Mouse (Mus musculus): ENCODE results near the gene Rfpl4. TPM values are rescaled to one million over a fixed set of nuclear protein-coding genes. Genes with fewer than 3 reads are reported as not detected.

Gene Rfpl4
- polyA plus RNA-seq, 1 experiment: not detected

GRCm38 (mm10) chr7:5089853-5090252, 26.9 kb downstream of the Rfpl4 start:
- peaks cover 45% of the 10 kb centered on the region for H3K4me1 ChIP-seq (ENCODE audit: control insufficient read depth, insufficient read depth, insufficient read length, low read length)
- H3K27ac ChIP-seq (ENCODE audit: insufficient read depth, low read depth, low read length): no peak overlapping the region
- H3K27me3 ChIP-seq (ENCODE audit: control insufficient read depth, insufficient read depth, low read length): no peaks in the 10 kb centered on the region
- peaks cover 70% of the 10 kb centered on the region for H3K36me3 ChIP-seq (ENCODE audit: control insufficient read depth, insufficient read depth, low read length)
- TF ChIP-seq POLR2A (IDR thresholded peaks at IDR 0.05; ENCODE audit: low read depth, low read length) (no peak), CTCF (IDR thresholded peaks at IDR 0.05; ENCODE audit: extremely low read depth, insufficient read length, insufficient replicate concordance, low read depth, low read length) (no peak)
- H3K4me3 ChIP-seq (ENCODE audit: low read depth, low read length): no peak overlapping the region
- WGBS: 90% methylated on average over 15 of the region's 15 CpGs

DNA sequence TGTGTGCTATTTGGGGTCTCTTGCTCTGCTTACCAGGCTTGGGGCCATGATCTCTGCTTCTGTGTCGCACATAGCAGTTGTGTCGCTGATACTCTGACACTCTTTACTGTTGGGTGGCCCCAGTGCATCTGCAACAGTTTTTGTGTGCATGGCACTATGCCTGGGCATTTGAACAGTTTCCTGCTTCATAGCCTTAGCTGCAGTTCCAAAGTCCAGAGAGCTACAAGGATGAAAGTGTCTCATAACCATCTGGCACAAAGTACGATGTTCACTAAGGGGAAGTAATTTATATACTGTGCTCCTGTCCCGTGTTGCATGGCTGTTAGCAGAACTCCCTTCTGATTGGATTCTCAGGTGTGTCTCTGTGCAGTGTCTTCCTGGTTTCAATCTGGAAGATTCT, 28.9 kb downstream of the Rfpl4 start:
- H3K27ac ChIP-seq (ENCODE audit: insufficient read depth, low read depth, low read length): peak overlapping the region; percentile 96
- no peak for TF ChIP-seq POLR2A (IDR thresholded peaks at IDR 0.05; ENCODE audit: low read depth, low read length)
- TF ChIP-seq CTCF (IDR thresholded peaks at IDR 0.05; ENCODE audit: extremely low read depth, insufficient read length, insufficient replicate concordance, low read depth, low read length): no peak
- H3K36me3 ChIP-seq (ENCODE audit: control insufficient read depth, insufficient read depth, low read length): peaks cover 61% of the 10 kb centered on the region
- H3K4me1 ChIP-seq (ENCODE audit: control insufficient read depth, insufficient read depth, insufficient read length, low read length): peaks cover 58% of the 10 kb centered on the region
- 32% methylated on average over 4 of the region's 4 CpGs for WGBS
- no peaks in the 10 kb centered on the region for H3K27me3 ChIP-seq (ENCODE audit: control insufficient read depth, insufficient read depth, low read length)
- H3K4me3 ChIP-seq (ENCODE audit: low read depth, low read length): no peak overlapping the region

- Histone ChIP-seq H3K27ac (ENCODE audit: insufficient read depth, low read depth, low read length) (peak overlapping the region; percentile 96), H3K27me3 (ENCODE audit: control insufficient read depth, insufficient read depth, low read length) (no peaks in the 10 kb centered on the region), H3K4me1 (ENCODE audit: control insufficient read depth, insufficient read depth, insufficient read length, low read length) (peaks cover 52% of the 10 kb centered on the region), H3K36me3 (ENCODE audit: control insufficient read depth, insufficient read depth, low read length) (peaks cover 52% of the 10 kb centered on the region), H3K4me3 (ENCODE audit: low read depth, low read length) (no peak overlapping the region)
- TF ChIP-seq CTCF (IDR thresholded peaks at IDR 0.05; ENCODE audit: extremely low read depth, insufficient read length, insufficient replicate concordance, low read depth, low read length) (no peak), POLR2A (IDR thresholded peaks at IDR 0.05; ENCODE audit: low read depth, low read length) (no peak)
- WGBS: 42% methylated on average over 5 of the region's 5 CpGs
Observed at GRCm38 (mm10) chr7:5086921-5087440, 29.8 kb downstream of the Rfpl4 start.

DNA sequence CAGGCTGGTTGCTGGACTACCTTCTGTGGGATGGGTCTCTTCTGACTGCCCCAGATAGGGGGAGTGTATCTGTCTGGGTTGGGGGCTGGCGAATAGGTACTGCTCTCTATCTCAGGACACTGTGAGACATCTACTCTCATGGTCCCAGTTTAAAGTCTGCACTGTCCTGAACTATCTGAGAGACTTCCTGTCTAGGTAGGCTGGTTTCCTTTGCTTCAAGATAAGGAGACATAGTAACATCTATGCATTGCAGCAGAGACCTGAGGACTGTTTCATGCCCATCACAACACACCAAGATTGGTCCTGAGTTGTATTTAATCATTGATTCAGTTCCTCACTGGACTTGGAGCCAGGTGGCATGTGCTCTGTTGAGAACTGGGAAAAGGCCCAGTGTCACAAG, 31.2 kb downstream of the Rfpl4 start:
- H3K36me3 ChIP-seq (ENCODE audit: control insufficient read depth, insufficient read depth, low read length): peaks cover 40% of the 10 kb centered on the region
- no peak for TF ChIP-seq POLR2A (IDR thresholded peaks at IDR 0.05; ENCODE audit: low read depth, low read length)
- no peak for TF ChIP-seq CTCF (IDR thresholded peaks at IDR 0.05; ENCODE audit: extremely low read depth, insufficient read length, insufficient replicate concordance, low read depth, low read length)
- WGBS: 93% methylated on average over 1 of the region's 1 CpGs
- H3K4me3 ChIP-seq (ENCODE audit: low read depth, low read length): no peak overlapping the region
- peak overlapping the region; percentile 32 for H3K27ac ChIP-seq (ENCODE audit: insufficient read depth, low read depth, low read length)
- no peaks in the 10 kb centered on the region for H3K27me3 ChIP-seq (ENCODE audit: control insufficient read depth, insufficient read depth, low read length)
- H3K4me1 ChIP-seq (ENCODE audit: control insufficient read depth, insufficient read depth, insufficient read length, low read length): peaks cover 40% of the 10 kb centered on the region

GRCm38 (mm10) chr7:5083325-5084105, 33.2 kb downstream of the Rfpl4 start:
- Histone ChIP-seq H3K4me3 (ENCODE audit: low read depth, low read length) (peak overlapping the region; percentile 33), H3K36me3 (ENCODE audit: control insufficient read depth, insufficient read depth, low read length) (peaks cover 32% of the 10 kb centered on the region), H3K27me3 (ENCODE audit: control insufficient read depth, insufficient read depth, low read length) (no peaks in the 10 kb centered on the region), H3K4me1 (ENCODE audit: control insufficient read depth, insufficient read depth, insufficient read length, low read length) (peaks cover 39% of the 10 kb centered on the region), H3K27ac (ENCODE audit: insufficient read depth, low read depth, low read length) (peak overlapping the region; percentile 86)
- no peak for TF ChIP-seq POLR2A (IDR thresholded peaks at IDR 0.05; ENCODE audit: low read depth, low read length)
- no peak for TF ChIP-seq CTCF (IDR thresholded peaks at IDR 0.05; ENCODE audit: extremely low read depth, insufficient read length, insufficient replicate concordance, low read depth, low read length)
- WGBS: 49% methylated on average over 18 of the region's 18 CpGs

DNA sequence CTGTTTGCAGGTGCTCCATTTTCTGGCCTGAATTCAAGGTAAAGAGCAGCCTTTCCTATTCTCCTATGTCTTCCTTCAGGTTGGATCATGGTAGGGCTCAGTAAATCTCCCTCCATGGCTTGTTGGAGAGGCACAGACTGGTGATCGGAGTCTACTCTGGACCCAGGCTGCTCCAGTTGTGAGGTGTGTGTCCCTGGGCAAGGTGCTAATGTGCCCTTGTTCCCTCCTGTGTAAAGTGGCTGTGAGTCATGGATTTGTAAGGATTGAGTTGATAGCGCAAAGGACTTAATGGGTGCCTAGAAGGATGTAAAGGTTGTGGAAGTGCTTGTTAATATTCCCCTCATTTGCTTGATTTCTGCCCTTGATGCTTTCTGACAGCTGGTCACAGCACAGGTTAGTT, 34.8 kb downstream of the Rfpl4 start:
- 32% methylated on average over 2 of the region's 2 CpGs for WGBS
- peak overlapping the region; percentile 54; the same call in 1 of the 2 replicates for H3K4me3 ChIP-seq (ENCODE audit: low read depth, low read length)
- H3K27ac ChIP-seq (ENCODE audit: insufficient read depth, low read depth, low read length): peak overlapping the region; percentile 88

DNA sequence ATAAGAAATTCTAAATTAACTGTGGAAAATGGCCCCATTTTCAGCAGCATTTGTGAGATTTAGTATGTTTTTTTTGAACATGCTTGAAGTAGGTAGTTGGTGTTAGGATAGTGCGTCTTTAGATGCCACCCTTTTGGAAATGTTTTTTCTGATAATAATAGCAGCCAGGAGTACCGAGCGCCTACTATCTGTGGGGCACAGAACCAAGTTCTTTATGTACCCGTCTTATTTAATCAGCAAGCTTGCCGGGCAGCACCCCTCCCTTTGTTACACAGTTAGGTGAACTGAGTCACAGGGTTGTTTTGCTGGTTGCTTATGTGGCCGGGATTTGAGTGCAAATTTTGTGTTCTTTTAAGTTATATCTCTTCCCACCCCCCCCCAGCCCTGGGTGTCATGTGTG, 35.5 kb downstream of the Rfpl4 start:
- 17% methylated on average over 6 of the region's 6 CpGs for WGBS
- Histone ChIP-seq H3K27me3 (ENCODE audit: control insufficient read depth, insufficient read depth, low read length) (no peaks in the 10 kb centered on the region), H3K4me3 (ENCODE audit: low read depth, low read length) (peak overlapping the region; percentile 54), H3K27ac (ENCODE audit: insufficient read depth, low read depth, low read length) (peak overlapping the region; percentile 88), H3K36me3 (ENCODE audit: control insufficient read depth, insufficient read depth, low read length) (peaks cover 42% of the 10 kb centered on the region), H3K4me1 (ENCODE audit: control insufficient read depth, insufficient read depth, insufficient read length, low read length) (peaks cover 26% of the 10 kb centered on the region)
- no peak for TF ChIP-seq POLR2A (IDR thresholded peaks at IDR 0.05; ENCODE audit: low read depth, low read length)
- TF ChIP-seq CTCF (IDR thresholded peaks at IDR 0.05; ENCODE audit: extremely low read depth, insufficient read length, insufficient replicate concordance, low read depth, low read length): no peak

More for the DNA sequence above, 34.8 kb downstream of the Rfpl4 start:
- TF ChIP-seq POLR2A (IDR thresholded peaks at IDR 0.05; ENCODE audit: low read depth, low read length): peak; percentile 67; the same call in 1 of the 2 replicates
- no peak for TF ChIP-seq CTCF (IDR thresholded peaks at IDR 0.05; ENCODE audit: extremely low read depth, insufficient read length, insufficient replicate concordance, low read depth, low read length)
- peaks cover 38% of the 10 kb centered on the region for H3K36me3 ChIP-seq (ENCODE audit: control insufficient read depth, insufficient read depth, low read length)
- H3K4me1 ChIP-seq (ENCODE audit: control insufficient read depth, insufficient read depth, insufficient read length, low read length): peaks cover 29% of the 10 kb centered on the region
- H3K27me3 ChIP-seq (ENCODE audit: control insufficient read depth, insufficient read depth, low read length): no peaks in the 10 kb centered on the region

Data from small intestine, adult 2 months (tissue).